ENCODE assay signal across 8 mouse cellular contexts in the genomic region with DNA sequence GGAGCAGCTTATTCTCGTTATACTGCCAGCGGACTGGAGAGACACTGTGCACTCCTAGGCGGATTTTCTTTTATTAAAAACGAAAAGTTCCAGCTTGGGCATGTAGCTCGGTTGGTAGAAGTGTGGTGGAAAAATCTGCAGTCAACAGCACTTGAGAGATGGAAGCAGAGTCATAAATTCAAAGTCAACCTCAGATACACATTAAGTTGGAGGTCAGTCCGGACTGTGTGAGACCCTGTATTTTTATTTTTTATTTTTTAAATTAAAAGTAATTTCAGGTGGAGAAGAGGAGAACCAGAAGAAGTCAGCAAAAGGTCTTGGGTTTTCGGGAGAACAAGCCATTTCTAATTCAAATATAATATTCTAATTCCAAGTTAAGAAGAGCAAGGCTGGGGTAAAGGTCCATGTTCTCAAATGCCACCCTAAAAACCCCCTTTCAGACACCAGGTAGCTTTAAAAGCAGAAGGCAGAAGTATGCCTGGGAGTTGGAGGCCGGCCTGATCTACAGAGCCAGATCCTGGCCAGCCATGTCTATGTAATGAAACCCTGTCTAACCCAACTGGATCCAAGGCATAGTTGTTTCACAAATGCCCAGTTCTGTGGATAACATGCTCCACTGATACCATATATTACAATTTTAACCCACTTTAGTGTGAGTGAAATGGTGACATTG. TPM values are rescaled to one million over a fixed set of nuclear protein-coding genes. Genes with fewer than 3 reads are reported as not detected.
A peak's percentile ranks its signal among the peaks of the same experiment; 100 is the strongest.
DNase-seq lines count a peak whose midpoint lies in the region; ATAC-seq and TF ChIP-seq lines count a peak whose summit lies in the region.

No protein-coding gene starts in this region.

- peaks cover 17% of the 10 kb centered on the region for H3K4me1 ChIP-seq in heart, embryonic 10.5 days
- no peaks in the 10 kb centered on the region for H3K4me1 ChIP-seq in ES-Bruce4 (ENCODE audit: control insufficient read depth, insufficient read depth, low read length)
- peaks cover 26% of the 10 kb centered on the region for H3K4me1 ChIP-seq in forebrain, embryonic 16.5 days (replicated peaks; ENCODE audit: control insufficient read depth, insufficient read depth, low read length)
- H3K4me1 ChIP-seq in liver, postnatal 0 days (ENCODE audit: insufficient read depth): peaks cover 21% of the 10 kb centered on the region

- H3K9me3 ChIP-seq in heart, embryonic 10.5 days: no peaks in the 10 kb centered on the region
- no peaks in the 10 kb centered on the region for H3K9me3 ChIP-seq in ES-Bruce4 (replicated peaks; ENCODE audit: control insufficient read depth, insufficient read depth, low read length, poor library complexity, severe bottlenecking)
- H3K9me3 ChIP-seq in forebrain, embryonic 16.5 days (ENCODE audit: control insufficient read depth, low read length): no peaks in the 10 kb centered on the region
- no peaks in the 10 kb centered on the region for H3K9me3 ChIP-seq in liver, postnatal 0 days (ENCODE audit: low read length)

- peak overlapping the region; percentile 94 for H3K9ac ChIP-seq in ES-Bruce4 (ENCODE audit: low read depth, poor library complexity, severe bottlenecking)
- peak overlapping the region; percentile 94 for H3K9ac ChIP-seq in forebrain, embryonic 16.5 days (replicated peaks; ENCODE audit: low read depth, low read length)
- peak overlapping the region; percentile 76 for H3K9ac ChIP-seq in liver, postnatal 0 days (replicated peaks)

- H3K36me3 ChIP-seq in heart, embryonic 10.5 days: no peaks in the 10 kb centered on the region
- peaks cover 3% of the 10 kb centered on the region; the same call in 1 of the 2 replicates for H3K36me3 ChIP-seq in ES-Bruce4 (ENCODE audit: control insufficient read depth, insufficient read depth, low read length, poor library complexity, severe bottlenecking)
- 0 out of 2 replicates have a peak, but pooled peaks cover 2% of the 10 kb centered on the region for H3K36me3 ChIP-seq in forebrain, embryonic 16.5 days (ENCODE audit: control insufficient read depth, insufficient read depth)
- H3K36me3 ChIP-seq in liver, postnatal 0 days (replicated peaks; ENCODE audit: insufficient read depth, low read length): 0 out of 2 replicates have a peak, but pooled peaks cover 2% of the 10 kb centered on the region

- DNase-seq in heart, embryonic 10.5 days (ENCODE audit: low spot score): no peak
- no peak for DNase-seq in heart, postnatal 36 days
- DNase-seq in liver, postnatal 0 days: no peak
- DNase-seq in urinary bladder, postnatal 36 days (ENCODE audit: low spot score in 2 of 2): no peak
- no peak for DNase-seq in layer of hippocampus, postnatal 14 days (ENCODE audit: low spot score in 2 of 2)
- DNase-seq in right cerebral cortex, postnatal 25 days: no peak

- H3K4me2 ChIP-seq in forebrain, embryonic 16.5 days (ENCODE audit: low read length): peak overlapping the region; percentile 70
- H3K4me2 ChIP-seq in liver, postnatal 0 days (ENCODE audit: low read depth, low read length): peak overlapping the region; percentile 86

- ATAC-seq in forebrain, embryonic 16.5 days: no peak
- ATAC-seq in liver, postnatal 0 days: 0 out of 2 replicates have a peak, but pooled peaks have one; percentile 0

- H3K4me3 ChIP-seq in heart, embryonic 10.5 days: peak overlapping the region; percentile 96
- peak overlapping the region; percentile 80 for H3K4me3 ChIP-seq in ES-Bruce4 (ENCODE audit: low read depth, low read length)
- H3K4me3 ChIP-seq in forebrain, embryonic 16.5 days (replicated peaks; ENCODE audit: low read length): peak overlapping the region; percentile 92
- peak overlapping the region; percentile 78 for H3K4me3 ChIP-seq in liver, postnatal 0 days (ENCODE audit: low read depth, low read length)

- H3K27me3 ChIP-seq in heart, embryonic 10.5 days (ENCODE audit: insufficient read depth, poor library complexity, severe bottlenecking): peaks cover 18% of the 10 kb centered on the region
- H3K27me3 ChIP-seq in ES-Bruce4 (ENCODE audit: control insufficient read depth, insufficient read depth, low read length, poor library complexity, severe bottlenecking): no peaks in the 10 kb centered on the region
- no peaks in the 10 kb centered on the region for H3K27me3 ChIP-seq in forebrain, embryonic 16.5 days (replicated peaks; ENCODE audit: control insufficient read depth, insufficient read depth, low read length)
- H3K27me3 ChIP-seq in liver, postnatal 0 days (ENCODE audit: insufficient read depth, low read length): no peaks in the 10 kb centered on the region

- no peak for TF ChIP-seq CTCF in ES-Bruce4 (IDR thresholded peaks at IDR 0.05; ENCODE audit: low read depth, low read length)
- no peak for TF ChIP-seq CTCF in liver, postnatal 0 days (IDR thresholded peaks at IDR 0.05; ENCODE audit: low read depth)

- intact Hi-C loops in heart, postnatal 36 days (cut with DNase I): loop anchor here (2.0 to 5.0 kb wide), 7 partner anchors 46 to 1994 kb away; a partner anchor contains a TSS

- no peak for TF ChIP-seq POLR2A in ES-Bruce4 (IDR thresholded peaks at IDR 0.05; ENCODE audit: insufficient read depth, low read length)

- WGBS in heart, embryonic 10.5 days: 34% methylated on average over 8 of the region's 8 CpGs
- WGBS in forebrain, embryonic 16.5 days: 32% methylated on average over 8 of the region's 8 CpGs
- 26% methylated on average over 8 of the region's 8 CpGs for WGBS in liver, postnatal 0 days (ENCODE audit: insufficient replicate concordance)

- no peak for TF ChIP-seq EP300 in ES-Bruce4 (IDR thresholded peaks at IDR 0.05; ENCODE audit: insufficient read depth, low read depth, low read length)
- TF ChIP-seq EP300 in liver, postnatal 0 days (IDR thresholded peaks at IDR 0.05; ENCODE audit: low read depth): no peak

- H3K27ac ChIP-seq in heart, embryonic 10.5 days: peak overlapping the region; percentile 96
- H3K27ac ChIP-seq in ES-Bruce4 (ENCODE audit: insufficient read depth, low read length): peak overlapping the region; percentile 40; the same call in 1 of the 2 replicates
- H3K27ac ChIP-seq in forebrain, embryonic 16.5 days (ENCODE audit: low read length): peak overlapping the region; percentile 92
- peak overlapping the region; percentile 86 for H3K27ac ChIP-seq in liver, postnatal 0 days (ENCODE audit: low read depth)

RNA-seq across cellular contexts. Expression of a gene that starts 0.8 kb away (rescaled TPM):
- 38.2 and 58.5 TPM in 2 replicates for polyA plus RNA-seq in heart, embryonic 10.5 days (2016; fragmentation: Nextera tagmentation; extraction: Ambion mirVana)
- total RNA-seq in heart, postnatal 36 days (2021): 10 to 100 TPM; 14.5 to 19.0 TPM
- polyA plus RNA-seq in ES-Bruce4 (2011; ENCODE audit: insufficient read depth, insufficient read length, low read depth, missing spikeins): 61.7 and 63.3 TPM in 2 replicates
- 83.0 and 83.1 TPM in 2 replicates for polyA plus RNA-seq in forebrain, embryonic 16.5 days (2015; fragmentation: Nextera tagmentation; extraction: Ambion mirVana)
- 11.1 and 12.9 TPM in 2 replicates for polyA plus RNA-seq in liver, postnatal 0 days (2015; fragmentation: Nextera tagmentation; extraction: Ambion mirVana)
- 10 to 100 TPM; 67.6 to 68.7 TPM for total RNA-seq in layer of hippocampus, postnatal 14 days (2021)

RNA-seq across cellular contexts. Expression of a gene that starts 48.5 kb away (rescaled TPM):
- polyA plus RNA-seq in heart, embryonic 10.5 days (2016; fragmentation: Nextera tagmentation; extraction: Ambion mirVana): 2.0 and 2.6 TPM in 2 replicates
- total RNA-seq in heart, postnatal 36 days (2021): 1 to 10 TPM; 2.9 to 3.1 TPM
- polyA plus RNA-seq in ES-Bruce4 (2011; ENCODE audit: insufficient read depth, insufficient read length, low read depth, missing spikeins): 0.54 TPM in 1 of 2 replicates, not detected in the other
- polyA plus RNA-seq in forebrain, embryonic 16.5 days (2015; fragmentation: Nextera tagmentation; extraction: Ambion mirVana): 3.4 and 5.0 TPM in 2 replicates
- polyA plus RNA-seq in liver, postnatal 0 days (2015; fragmentation: Nextera tagmentation; extraction: Ambion mirVana): 20.2 and 21.2 TPM in 2 replicates
- 1 to 10 TPM; 4.2 to 5.0 TPM for total RNA-seq in layer of hippocampus, postnatal 14 days (2021)

RNA-seq across cellular contexts. Expression of a gene that starts 57.8 kb away (rescaled TPM):
- 0.92 and 1.0 TPM in 2 replicates for polyA plus RNA-seq in heart, embryonic 10.5 days (2016; fragmentation: Nextera tagmentation; extraction: Ambion mirVana)
- total RNA-seq in heart, postnatal 36 days (2021): 1 to 10 TPM; 2.7 to 4.1 TPM
- 1.2 TPM in 2 replicates for polyA plus RNA-seq in ES-Bruce4 (2011; ENCODE audit: insufficient read depth, insufficient read length, low read depth, missing spikeins)
- polyA plus RNA-seq in forebrain, embryonic 16.5 days (2015; fragmentation: Nextera tagmentation; extraction: Ambion mirVana): 0.92 and 0.99 TPM in 2 replicates
- 0.25 and 0.39 TPM in 2 replicates for polyA plus RNA-seq in liver, postnatal 0 days (2015; fragmentation: Nextera tagmentation; extraction: Ambion mirVana)
- total RNA-seq in layer of hippocampus, postnatal 14 days (2021): 10 to 100 TPM; 11.4 to 13.3 TPM

RNA-seq across cellular contexts. Expression of a gene that starts 58.0 kb away (rescaled TPM):
- polyA plus RNA-seq in heart, embryonic 10.5 days (2016; fragmentation: Nextera tagmentation; extraction: Ambion mirVana): 7.5 and 7.7 TPM in 2 replicates
- 1 to 10 TPM; 3.9 to 4.1 TPM for total RNA-seq in heart, postnatal 36 days (2021)
- 2.5 and 3.3 TPM in 2 replicates for polyA plus RNA-seq in ES-Bruce4 (2011; ENCODE audit: insufficient read depth, insufficient read length, low read depth, missing spikeins)
- polyA plus RNA-seq in forebrain, embryonic 16.5 days (2015; fragmentation: Nextera tagmentation; extraction: Ambion mirVana): 10.2 and 10.5 TPM in 2 replicates
- polyA plus RNA-seq in liver, postnatal 0 days (2015; fragmentation: Nextera tagmentation; extraction: Ambion mirVana): 25.5 and 28.2 TPM in 2 replicates
- total RNA-seq in layer of hippocampus, postnatal 14 days (2021): 1 to 10 TPM; 3.5 to 4.9 TPM

Comparison
In these comparisons a context has a peak if more than half of its experiments do, and no peak if none do; other contexts are left out.
1. H3K27ac ChIP-seq: peak in every context shown above with its lines; median percentile 96 in heart, embryonic 10.5 days; 92 in forebrain, embryonic 16.5 days; 86 in liver, postnatal 0 days; 40 in ES-Bruce4.